Mouse (Mus musculus) midbrain, embryonic 12.5 days (tissue): Measurements from ENCODE around the gene Tspan17. TPM values are rescaled to one million over a fixed set of nuclear protein-coding genes. Genes with fewer than 3 reads are reported as not detected.

Experiments
- ATAC-seq: fragments of 200-750 bp; cut with Nextera tagmentation; 2 replicates; pipeline ENCODE4 v1.8.0; 2017; ENCODE audit warnings: low read depth, moderate TSS enrichment, moderate library complexity; ENCODE audit not compliant: low FRiP score
- H3K27ac ChIP-seq: fragments of 300-500 bp; sonication (generic); replicated peaks from 2 replicates; pipeline ENCODE4 v1.5.1; 2016; ENCODE audit warnings: mild to moderate bottlenecking
- H3K27me3 ChIP-seq: fragments of 300-500 bp; sonication (generic); 2 replicates; pipeline ENCODE4 v1.6.1; 2016; ENCODE audit warnings: mild to moderate bottlenecking
- H3K36me3 ChIP-seq: fragments of 300-500 bp; sonication (generic); 2 replicates; pipeline ENCODE4 v1.6.1; 2016
- H3K4me1 ChIP-seq: fragments of 300-500 bp; sonication (generic); 2 replicates; pipeline ENCODE4 v1.6.1; 2016
- H3K4me2 ChIP-seq: fragments of 300-500 bp; sonication (generic); replicated peaks from 2 replicates; pipeline ENCODE4 v1.6.1; 2016; ENCODE audit warnings: mild to moderate bottlenecking, moderate library complexity
- H3K4me3 ChIP-seq: fragments of 300-500 bp; sonication (generic); 2 replicates; pipeline ENCODE4 v1.5.1; 2016; ENCODE audit warnings: mild to moderate bottlenecking
- H3K9ac ChIP-seq: fragments of 300-500 bp; sonication (generic); replicated peaks from 2 replicates; pipeline ENCODE4 v1.6.1; 2016; ENCODE audit warnings: mild to moderate bottlenecking, moderate library complexity
- H3K9me3 ChIP-seq: fragments of 300-500 bp; sonication (generic); 2 replicates; pipeline ENCODE4 v1.6.1; 2016; ENCODE audit warnings: mild to moderate bottlenecking
- WGBS: fragments of 180-500 bp; shearing (Covaris S2); methylation state at CpG from one replicate; pipeline ENCODE4 v1.1.7; 2016; 5-methylcytosine and 5-hydroxymethylcytosine counted together
- polyA plus RNA-seq: library from polyadenylated mRNA; unstranded; fragments of >200 nt; fragmentation: Nextera tagmentation; extraction: Ambion mirVana; gene quantifications from 2 replicates; pipeline ENCODE4 v1.2.1, GENCODE M21; 2016

The Tspan17 gene
- polyA plus RNA-seq, 1 experiment from 2014 or later, result 25.7 TPM

- ATAC-seq, result no peak
- no peaks in the 10 kb centered on the region for H3K9me3 ChIP-seq
- no peak overlapping the region for H3K4me3 ChIP-seq
- H3K9ac ChIP-seq, result no peak overlapping the region
- H3K36me3 ChIP-seq, result no peaks in the 10 kb centered on the region
- H3K4me1 ChIP-seq, result peaks cover 49% of the 10 kb centered on the region
- peak overlapping the region; percentile 11; the same call in 1 of the 2 replicates for H3K4me2 ChIP-seq
- 19% methylated on average over 9 of the region's 9 CpGs for WGBS
- peaks cover 65% of the 10 kb centered on the region for H3K27me3 ChIP-seq
- H3K27ac ChIP-seq, result peak overlapping the region; percentile 66
Measured at GRCm38 (mm10) chr13:54755201-54755830, 33.9 kb upstream of the Tspan17 start.

GRCm38 (mm10) chr13:54756156-54756712 lies 32.9 kb upstream of the Tspan17 start:
- H3K4me1 ChIP-seq, result peaks cover 50% of the 10 kb centered on the region
- no peak overlapping the region for H3K4me2 ChIP-seq
- H3K9ac ChIP-seq, result no peak overlapping the region
- no peaks in the 10 kb centered on the region for H3K36me3 ChIP-seq
- no peak overlapping the region for H3K27ac ChIP-seq
- H3K9me3 ChIP-seq, result no peaks in the 10 kb centered on the region
- 90% methylated on average over 8 of the region's 8 CpGs for WGBS
- ATAC-seq, result no peak
- H3K27me3 ChIP-seq, result peaks cover 66% of the 10 kb centered on the region
- no peak overlapping the region for H3K4me3 ChIP-seq

GRCm38 (mm10) chr13:54757093-54757830 lies 31.9 kb upstream of the Tspan17 start:
- WGBS, result 40% methylated on average over 9 of the region's 10 CpGs
- Histone ChIP-seq H3K4me3 (peak overlapping the region; percentile 41), H3K36me3 (no peaks in the 10 kb centered on the region), H3K4me1 (peaks cover 50% of the 10 kb centered on the region), H3K9ac (peak overlapping the region; percentile 50), H3K27me3 (peaks cover 64% of the 10 kb centered on the region), H3K27ac (peak overlapping the region; percentile 88), H3K4me2 (peak overlapping the region; percentile 81), H3K9me3 (no peaks in the 10 kb centered on the region)
- no peak for ATAC-seq

- Histone ChIP-seq H3K9ac (peak overlapping the region; percentile 50; the same call in 1 of the 2 replicates), H3K36me3 (no peaks in the 10 kb centered on the region), H3K4me2 (peak overlapping the region; percentile 81), H3K4me1 (peaks cover 50% of the 10 kb centered on the region), H3K4me3 (peak overlapping the region; percentile 41), H3K9me3 (no peaks in the 10 kb centered on the region), H3K27ac (peak overlapping the region; percentile 88), H3K27me3 (peaks cover 66% of the 10 kb centered on the region)
- under 1% methylated on average over 43 of the region's 43 CpGs for WGBS
- peak; percentile 77 for ATAC-seq
Measured at GRCm38 (mm10) chr13:54758045-54758755, 31.0 kb upstream of the Tspan17 start.

- Histone ChIP-seq H3K9me3 (no peaks in the 10 kb centered on the region), H3K36me3 (no peaks in the 10 kb centered on the region), H3K27me3 (peaks cover 67% of the 10 kb centered on the region), H3K27ac (peak overlapping the region; percentile 88), H3K4me2 (peak overlapping the region; percentile 81), H3K4me1 (peaks cover 47% of the 10 kb centered on the region), H3K9ac (peak overlapping the region; percentile 43), H3K4me3 (peak overlapping the region; percentile 41)
- ATAC-seq, result peak; percentile 36
- WGBS, result 1% methylated on average over 29 of the region's 29 CpGs
Measured at GRCm38 (mm10) chr13:54758756-54759470, 30.3 kb upstream of the Tspan17 start.

DNA sequence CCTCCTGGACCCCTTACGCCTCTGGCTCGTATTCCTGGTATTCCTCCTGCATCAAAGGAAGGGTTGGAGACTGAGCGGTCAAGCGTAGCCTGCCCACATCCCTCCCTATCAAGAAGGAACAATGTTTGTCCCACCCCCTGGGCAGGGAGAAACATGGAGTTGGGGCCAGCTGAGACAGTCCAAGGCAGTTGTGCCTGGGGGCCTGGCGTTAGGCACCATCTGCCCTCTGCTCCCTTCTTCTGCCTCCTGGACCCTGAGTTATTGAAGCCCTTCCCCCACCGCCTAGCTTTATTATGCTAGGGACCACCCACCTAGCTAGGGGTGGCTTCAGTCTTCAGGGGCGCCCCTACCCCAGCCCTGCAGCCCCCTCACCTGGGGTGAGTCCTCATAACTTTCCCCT lies 29.7 kb upstream of the Tspan17 start:
- H3K27me3 ChIP-seq, result peaks cover 69% of the 10 kb centered on the region
- H3K9me3 ChIP-seq, result no peaks in the 10 kb centered on the region
- peak overlapping the region; percentile 88; the same call in 1 of the 2 replicates for H3K27ac ChIP-seq
- 14% methylated on average over 7 of the region's 7 CpGs for WGBS
- peak overlapping the region; percentile 81 for H3K4me2 ChIP-seq
- peaks cover 41% of the 10 kb centered on the region for H3K4me1 ChIP-seq
- H3K4me3 ChIP-seq, result peak overlapping the region; percentile 41
- ATAC-seq, result peak; percentile 25; the same call in 1 of the 2 replicates
- peak overlapping the region; percentile 43; the same call in 1 of the 2 replicates for H3K9ac ChIP-seq
- no peaks in the 10 kb centered on the region for H3K36me3 ChIP-seq

- Histone ChIP-seq H3K9me3 (no peaks in the 10 kb centered on the region), H3K27ac (no peak overlapping the region), H3K36me3 (no peaks in the 10 kb centered on the region), H3K4me3 (no peak overlapping the region), H3K4me2 (no peak overlapping the region), H3K9ac (no peak overlapping the region), H3K27me3 (peaks cover 74% of the 10 kb centered on the region), H3K4me1 (peaks cover 34% of the 10 kb centered on the region)
- 64% methylated on average over 8 of the region's 8 CpGs for WGBS
- ATAC-seq, result no peak
Measured at GRCm38 (mm10) chr13:54760164-54760795, 28.9 kb upstream of the Tspan17 start.

DNA sequence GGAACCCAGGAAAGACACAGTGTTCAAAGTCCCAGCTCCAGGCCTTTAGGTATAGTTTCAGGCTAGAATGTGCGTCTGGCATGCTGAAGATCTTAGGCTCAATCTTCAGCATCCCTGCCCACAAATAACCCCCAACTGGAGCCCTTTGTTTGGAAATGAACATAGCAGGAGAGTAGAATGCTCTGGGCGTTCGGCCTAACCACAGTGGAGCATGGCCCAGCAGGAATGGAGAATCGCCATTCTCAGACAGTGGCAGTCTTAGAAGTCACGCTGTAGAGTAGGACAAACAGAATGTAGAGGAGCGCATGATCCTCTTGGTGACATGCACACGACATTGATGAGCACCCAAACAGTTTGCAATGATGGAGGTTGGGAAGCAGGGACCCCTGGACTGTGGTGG lies 28.3 kb upstream of the Tspan17 start:
- H3K4me1 ChIP-seq, result peaks cover 36% of the 10 kb centered on the region
- H3K9me3 ChIP-seq, result no peaks in the 10 kb centered on the region
- ATAC-seq, result no peak
- H3K27me3 ChIP-seq, result peaks cover 76% of the 10 kb centered on the region
- H3K4me2 ChIP-seq, result no peak overlapping the region
- H3K9ac ChIP-seq, result no peak overlapping the region
- H3K27ac ChIP-seq, result no peak overlapping the region
- H3K4me3 ChIP-seq, result no peak overlapping the region
- WGBS, result 75% methylated on average over 7 of the region's 7 CpGs
- no peaks in the 10 kb centered on the region for H3K36me3 ChIP-seq

DNA sequence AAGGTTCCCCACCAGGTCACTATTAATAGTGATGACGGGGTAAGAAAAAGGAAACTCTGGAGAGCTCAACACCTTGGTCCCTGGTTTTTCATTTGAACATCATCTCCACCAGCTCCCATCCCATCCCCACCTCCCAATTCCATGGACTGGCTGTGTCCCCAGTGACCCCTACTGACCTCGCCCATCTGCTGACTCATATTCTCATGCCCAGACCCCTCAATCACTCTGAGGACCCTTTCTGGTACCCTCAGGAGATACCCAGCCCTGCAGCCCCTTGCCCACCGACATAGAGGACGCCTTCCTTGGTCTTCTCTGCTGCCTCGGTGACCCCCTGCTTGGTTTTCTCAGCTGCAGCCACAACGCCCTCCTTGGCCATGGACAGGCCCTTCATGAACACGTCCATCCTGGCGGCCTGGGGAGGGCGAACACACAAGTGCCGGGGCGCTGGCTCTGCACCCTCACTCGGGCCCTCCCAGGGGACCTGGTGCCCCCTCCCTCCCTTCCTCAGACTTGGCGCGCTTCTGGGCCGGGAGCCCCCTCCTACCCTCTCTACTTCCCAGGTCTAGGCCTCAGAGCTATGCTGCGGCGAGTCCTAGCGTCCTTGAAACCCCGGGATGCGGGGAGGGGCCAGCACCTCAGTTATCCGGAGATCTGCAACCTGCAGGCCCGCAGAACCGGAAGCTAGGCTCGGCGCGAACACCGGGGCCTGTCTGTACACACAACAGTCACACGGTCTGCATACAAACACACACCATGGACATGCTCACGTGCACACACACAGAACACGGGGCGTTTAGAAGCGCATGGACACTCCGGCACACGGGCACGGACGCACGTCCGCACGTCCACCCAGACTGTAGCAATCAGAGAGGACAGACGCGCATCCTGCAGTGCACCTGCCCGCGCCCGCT lies 23.6 kb upstream of the Tspan17 start:
- Histone ChIP-seq H3K4me2 (peak overlapping the region; percentile 79), H3K9me3 (no peaks in the 10 kb centered on the region), H3K27me3 (peaks cover 70% of the 10 kb centered on the region), H3K9ac (peak overlapping the region; percentile 51), H3K36me3 (no peaks in the 10 kb centered on the region), H3K27ac (no peak overlapping the region), H3K4me3 (peak overlapping the region; percentile 46), H3K4me1 (peaks cover 16% of the 10 kb centered on the region)
- peak; percentile 53 for ATAC-seq
- WGBS, result 6% methylated on average over 44 of the region's 44 CpGs

DNA sequence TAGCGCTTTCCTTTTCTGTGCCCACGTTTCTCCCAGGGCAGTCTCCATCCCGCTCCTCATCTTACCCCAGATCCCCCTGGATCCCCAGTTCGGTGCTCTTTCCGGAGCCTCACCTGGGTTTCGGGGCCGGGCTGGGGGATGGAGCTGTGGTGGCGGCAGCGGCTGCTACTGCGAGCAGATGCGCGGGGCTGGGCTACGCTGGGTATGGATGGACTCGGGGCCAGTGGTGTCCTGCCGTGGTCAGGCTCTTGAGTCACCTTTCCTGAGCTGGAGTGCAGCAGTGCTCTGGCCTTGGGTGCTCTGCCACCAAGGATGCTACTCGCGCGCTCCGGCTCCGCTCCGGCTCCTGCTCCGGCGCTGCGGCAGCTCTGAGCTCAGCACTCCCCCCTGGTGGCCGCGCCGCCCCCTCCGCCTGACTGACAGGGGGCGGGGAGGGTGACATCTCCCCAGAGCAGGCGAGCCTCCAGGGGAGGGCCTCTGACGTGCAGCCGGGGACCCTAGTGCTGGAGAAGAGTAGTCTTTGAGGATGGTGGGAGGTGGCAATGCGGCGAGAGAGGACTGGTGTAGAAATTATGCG lies 22.9 kb upstream of the Tspan17 start, which contains the start of gene Sncb:
Gene Sncb, minus strand, starts transcription at position 404 of the 577 bp plus-strand sequence.
- H3K4me1 ChIP-seq, result peaks cover 16% of the 10 kb centered on the region
- peak; percentile 71 for ATAC-seq
- H3K9me3 ChIP-seq, result no peaks in the 10 kb centered on the region
- H3K4me3 ChIP-seq, result peak within 1 kb of the TSS; percentile 46
- H3K9ac ChIP-seq, result peak within 1 kb of the TSS; percentile 51
- under 1% methylated on average over 35 of the region's 35 CpGs for WGBS
- H3K36me3 ChIP-seq, result no peaks in the 10 kb centered on the region
- peak within 1 kb of the TSS; percentile 79 for H3K4me2 ChIP-seq
- H3K27me3 ChIP-seq, result peaks cover 63% of the 10 kb centered on the region
- no peak within 1 kb of the TSS for H3K27ac ChIP-seq
